Mouse (Mus musculus) liver, adult 2 months (tissue): Measurements from ENCODE around the gene Enho.

ENCODE experiments used
- CTCF ChIP-seq: fragments of 200-500 bp; IDR thresholded peaks from 2 replicates; pipeline ENCODE4 v1.5.1; 2011; ENCODE audit warnings: low read depth, low read length, control low read depth
- POLR2A ChIP-seq: fragments of 200-500 bp; IDR thresholded peaks from 2 replicates; pipeline ENCODE4 v1.6.1; 2011; ENCODE audit warnings: low read length, control low read depth; ENCODE audit not compliant: insufficient read depth; ENCODE audit errors: extremely low read depth

GRCm38 (mm10) chr4:41659556-41659955 lies 19.4 kb upstream of the Enho start:
- TF ChIP-seq CTCF (no peak), POLR2A (no peak)
